Mouse (Mus musculus): ENCODE measurements around the gene Il4i1. TPM values are rescaled to one million over a fixed set of nuclear protein-coding genes. Genes with fewer than 3 reads are reported as not detected.

The Il4i1 gene
- polyA plus RNA-seq, 1 experiment from 2014 or later, result 1.9 TPM

DNA sequence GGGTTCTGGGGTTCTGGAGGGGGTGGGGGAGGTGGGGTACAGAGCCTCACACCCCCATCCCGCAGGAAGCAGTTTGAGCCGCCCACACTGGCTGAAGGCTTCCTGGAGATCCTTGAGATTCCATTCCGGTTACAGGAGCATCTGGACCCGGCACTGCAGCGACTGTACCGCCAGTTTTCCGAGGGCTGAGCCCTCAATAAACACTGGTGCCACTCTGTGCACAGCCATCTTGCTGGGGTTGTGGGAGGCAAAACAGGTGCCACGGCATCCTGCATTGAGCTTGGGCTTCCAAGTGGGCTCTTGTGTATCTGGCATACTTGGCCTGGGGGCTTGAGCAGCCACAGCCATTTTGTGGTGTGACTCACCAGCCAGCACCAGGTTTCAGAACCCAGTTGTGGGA, 46.2 kb downstream of the Il4i1 start:
- H3K4me2 ChIP-seq (replicated peaks; ENCODE audit: low read depth, low read length), result no peak overlapping the region
- 45% methylated on average over 8 of the region's 8 CpGs for WGBS
- no peaks in the 10 kb centered on the region for H3K9me3 ChIP-seq (ENCODE audit: low read length)
- H3K4me1 ChIP-seq (ENCODE audit: insufficient read depth, low read depth, low read length), result peaks cover 19% of the 10 kb centered on the region
- no peak for ATAC-seq
- H3K4me3 ChIP-seq (ENCODE audit: low read depth, low read length), result no peak overlapping the region
- H3K36me3 ChIP-seq (ENCODE audit: insufficient read depth, low read length), result peaks cover 25% of the 10 kb centered on the region
- H3K9ac ChIP-seq (replicated peaks; ENCODE audit: low read depth), result no peak overlapping the region
- TF ChIP-seq EP300 (IDR thresholded peaks at IDR 0.05), result no peak
- no peak for TF ChIP-seq CTCF (IDR thresholded peaks at IDR 0.05)
- no peaks in the 10 kb centered on the region for H3K27me3 ChIP-seq (replicated peaks; ENCODE audit: insufficient read depth, low read length)
- no peak overlapping the region for H3K27ac ChIP-seq (ENCODE audit: low read length)
- no peak for DNase-seq (ENCODE audit: low spot score)

DNA sequence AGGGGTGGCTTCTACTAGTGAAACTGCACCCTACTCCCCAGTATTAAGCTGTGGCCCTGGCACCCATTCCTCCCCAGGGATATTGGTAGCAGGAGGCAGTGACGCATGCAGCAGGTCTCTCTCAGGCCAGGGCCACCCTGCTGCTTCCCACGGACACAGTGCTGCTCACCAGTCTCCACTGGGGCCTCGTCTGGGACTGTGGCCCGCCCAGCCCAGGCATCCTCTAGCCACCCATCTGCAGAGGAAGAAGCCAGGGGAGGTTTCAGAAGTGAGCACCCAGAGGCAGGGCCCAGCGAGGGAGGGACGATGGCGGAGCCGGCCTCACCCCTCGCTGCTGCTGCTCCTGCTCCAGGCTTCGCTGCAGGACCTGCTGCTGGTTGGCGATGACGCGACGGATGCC, 47.0 kb downstream of the Il4i1 start:
- Histone ChIP-seq H3K4me2 (replicated peaks; ENCODE audit: low read depth, low read length) (no peak overlapping the region), H3K27ac (ENCODE audit: low read length) (no peak overlapping the region), H3K36me3 (ENCODE audit: insufficient read depth, low read length) (peaks cover 25% of the 10 kb centered on the region), H3K9ac (replicated peaks; ENCODE audit: low read depth) (no peak overlapping the region), H3K4me1 (ENCODE audit: insufficient read depth, low read depth, low read length) (peaks cover 27% of the 10 kb centered on the region), H3K27me3 (replicated peaks; ENCODE audit: insufficient read depth, low read length) (no peaks in the 10 kb centered on the region), H3K9me3 (ENCODE audit: low read length) (no peaks in the 10 kb centered on the region), H3K4me3 (ENCODE audit: low read depth, low read length) (no peak overlapping the region)
- 87% methylated on average over 14 of the region's 14 CpGs for WGBS
- no peak for DNase-seq (ENCODE audit: low spot score)
- ATAC-seq, result no peak
- TF ChIP-seq EP300 (IDR thresholded peaks at IDR 0.05) (no peak), CTCF (IDR thresholded peaks at IDR 0.05) (no peak)

DNA sequence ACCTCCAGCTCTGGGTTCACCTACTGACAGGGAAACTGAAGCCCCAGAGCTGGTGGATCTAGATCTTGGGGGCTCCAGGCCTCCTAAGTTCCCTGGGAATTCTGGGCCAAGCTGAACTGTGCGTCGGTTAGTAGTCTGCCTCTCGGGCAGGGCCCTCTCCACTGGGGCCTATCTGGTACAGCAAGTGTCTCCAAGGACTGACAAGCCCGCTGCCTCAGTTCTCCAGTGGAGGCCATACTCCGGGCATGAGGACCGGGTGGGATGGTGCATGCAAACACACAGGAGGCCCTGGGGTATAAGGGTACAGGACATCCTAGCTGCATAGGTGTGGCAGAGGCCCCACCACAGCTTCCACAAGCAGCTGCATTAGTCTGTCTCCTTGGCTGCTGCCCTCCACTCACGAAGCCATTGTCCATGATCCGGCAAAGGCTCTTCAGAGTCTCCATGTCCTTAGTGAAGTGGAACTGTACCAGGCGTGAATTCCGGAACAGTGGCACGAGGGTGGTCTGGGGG, 47.9 kb downstream of the Il4i1 start:
- Histone ChIP-seq H3K4me1 (ENCODE audit: insufficient read depth, low read depth, low read length) (peaks cover 27% of the 10 kb centered on the region), H3K27me3 (replicated peaks; ENCODE audit: insufficient read depth, low read length) (no peaks in the 10 kb centered on the region), H3K4me2 (replicated peaks; ENCODE audit: low read depth, low read length) (no peak overlapping the region), H3K36me3 (ENCODE audit: insufficient read depth, low read length) (peaks cover 25% of the 10 kb centered on the region), H3K27ac (ENCODE audit: low read length) (peak overlapping the region; percentile 43), H3K9me3 (ENCODE audit: low read length) (no peaks in the 10 kb centered on the region), H3K9ac (replicated peaks; ENCODE audit: low read depth) (no peak overlapping the region), H3K4me3 (ENCODE audit: low read depth, low read length) (no peak overlapping the region)
- 76% methylated on average over 11 of the region's 11 CpGs for WGBS
- no peak for ATAC-seq
- no peak for DNase-seq (ENCODE audit: low spot score)
- no peak for TF ChIP-seq EP300 (IDR thresholded peaks at IDR 0.05)
- no peak for TF ChIP-seq CTCF (IDR thresholded peaks at IDR 0.05)

DNA sequence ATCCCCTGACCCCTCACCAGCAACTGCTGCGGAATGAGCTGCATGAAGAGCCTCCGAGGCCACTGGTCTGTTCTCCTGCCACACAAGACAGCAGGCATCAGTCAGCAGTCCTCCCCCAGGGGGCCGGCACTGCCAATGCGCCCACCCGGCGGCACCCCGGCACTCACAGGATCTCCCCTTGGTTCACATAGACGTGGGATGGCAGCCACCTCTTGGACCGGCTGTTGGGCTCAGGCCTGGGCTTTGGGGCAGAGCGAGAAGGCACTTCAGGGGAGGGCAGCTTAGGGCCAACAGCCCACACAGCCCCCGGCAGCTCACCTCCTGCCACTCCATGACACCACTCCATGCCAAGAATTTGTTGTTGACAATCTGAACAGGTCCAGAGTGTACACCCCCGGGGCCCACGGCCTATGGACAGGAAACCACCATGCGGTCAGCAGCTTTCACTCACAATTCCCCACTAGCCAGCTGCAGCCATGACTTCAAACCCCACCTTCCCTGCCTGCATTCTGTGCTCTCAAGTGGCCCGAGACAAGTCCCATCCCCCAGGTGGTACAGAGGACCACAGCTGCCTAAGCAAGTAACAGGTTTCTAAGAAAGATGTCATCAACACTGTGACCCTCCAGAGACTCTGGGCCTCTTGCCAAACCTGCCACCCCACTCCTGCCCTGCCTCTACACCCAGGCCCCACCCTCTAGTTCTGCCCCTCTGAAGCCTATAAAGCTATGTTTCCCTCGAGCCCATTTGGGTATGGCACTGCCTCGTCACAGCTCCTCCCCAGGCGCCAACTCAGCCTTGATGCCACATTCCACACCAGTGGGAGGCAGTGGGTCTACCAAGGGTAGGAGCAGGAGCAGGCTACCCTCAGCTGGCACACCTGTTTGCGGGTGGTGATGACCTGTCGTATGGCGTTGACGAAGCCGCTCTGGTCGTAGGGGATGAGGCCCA, 48.7 kb downstream of the Il4i1 start:
- H3K4me1 ChIP-seq (ENCODE audit: insufficient read depth, low read depth, low read length), result peaks cover 27% of the 10 kb centered on the region
- no peak; the same call in 1 of the 2 replicates for ATAC-seq
- H3K27ac ChIP-seq (ENCODE audit: low read length), result peak overlapping the region; percentile 100
- H3K4me2 ChIP-seq (replicated peaks; ENCODE audit: low read depth, low read length), result no peak overlapping the region
- 61% methylated on average over 24 of the region's 24 CpGs for WGBS
- no peak for TF ChIP-seq CTCF (IDR thresholded peaks at IDR 0.05)
- no peak for TF ChIP-seq EP300 (IDR thresholded peaks at IDR 0.05)
- no peaks in the 10 kb centered on the region for H3K27me3 ChIP-seq (replicated peaks; ENCODE audit: insufficient read depth, low read length)
- H3K36me3 ChIP-seq (ENCODE audit: insufficient read depth, low read length), result peaks cover 25% of the 10 kb centered on the region
- H3K4me3 ChIP-seq (ENCODE audit: low read depth, low read length), result no peak overlapping the region
- H3K9ac ChIP-seq (replicated peaks; ENCODE audit: low read depth), result no peak overlapping the region
- DNase-seq (ENCODE audit: low spot score), result peak; percentile 72
- H3K9me3 ChIP-seq (ENCODE audit: low read length), result no peaks in the 10 kb centered on the region

DNA sequence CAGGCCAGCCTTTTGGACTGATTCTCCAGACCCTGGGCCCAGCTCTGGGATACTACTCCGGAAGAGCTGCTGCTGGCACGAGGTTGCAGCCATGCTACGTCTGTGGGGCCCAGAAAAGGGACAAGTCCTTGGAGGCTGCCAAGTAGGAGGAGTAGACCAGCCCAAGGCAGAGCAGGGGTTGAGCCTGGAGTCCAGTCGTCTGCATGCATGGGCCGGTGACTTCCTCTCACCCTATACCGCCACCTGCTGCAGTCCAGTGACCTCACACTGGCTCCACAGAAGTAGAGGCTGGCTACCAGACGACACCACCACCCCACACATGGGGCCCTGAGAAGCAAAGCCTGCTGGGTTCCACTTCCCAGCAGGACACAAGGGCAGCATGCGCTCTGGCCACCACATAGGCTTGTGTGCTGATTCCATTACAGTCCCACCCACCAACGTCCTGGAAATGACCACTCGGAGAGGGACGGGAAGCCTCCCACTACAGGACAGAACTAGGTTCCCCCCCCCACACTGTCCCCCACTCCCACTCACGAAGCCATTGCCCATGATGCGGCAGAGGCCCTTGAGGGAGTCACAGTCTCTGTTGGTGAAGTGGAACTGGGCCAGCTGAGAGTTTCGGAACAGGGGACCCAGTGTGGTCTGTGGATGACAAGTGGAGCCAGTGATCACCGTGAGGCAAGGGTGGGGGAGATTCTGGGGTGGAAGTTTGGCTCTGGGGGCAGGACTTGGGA, 50.3 kb downstream of the Il4i1 start:
- H3K4me3 ChIP-seq (ENCODE audit: low read depth, low read length), result no peak overlapping the region
- 31% methylated on average over 15 of the region's 15 CpGs for WGBS

More for the DNA sequence above, 50.3 kb downstream of the Il4i1 start:
- TF ChIP-seq EP300 (IDR thresholded peaks at IDR 0.05) (no peak), CTCF (IDR thresholded peaks at IDR 0.05) (peak; percentile 59)
- DNase-seq (ENCODE audit: low spot score), result peak; percentile 96
- ATAC-seq, result peak; percentile 15
- peak overlapping the region; percentile 69 for H3K4me2 ChIP-seq (replicated peaks; ENCODE audit: low read depth, low read length)
- H3K9ac ChIP-seq (replicated peaks; ENCODE audit: low read depth), result peak overlapping the region; percentile 34; the same call in 1 of the 2 replicates
- H3K27me3 ChIP-seq (replicated peaks; ENCODE audit: insufficient read depth, low read length), result no peaks in the 10 kb centered on the region
- H3K9me3 ChIP-seq (ENCODE audit: low read length), result no peaks in the 10 kb centered on the region
- H3K36me3 ChIP-seq (ENCODE audit: insufficient read depth, low read length), result peaks cover 25% of the 10 kb centered on the region
- peak overlapping the region; percentile 100 for H3K27ac ChIP-seq (ENCODE audit: low read length)
- peaks cover 33% of the 10 kb centered on the region for H3K4me1 ChIP-seq (ENCODE audit: insufficient read depth, low read depth, low read length)
